Mouse (Mus musculus) thymus, adult 2 months (tissue): ENCODE results near the gene 9930104L06Rik.

Experiments
- CTCF ChIP-seq: fragments of 200-500 bp; IDR thresholded peaks from 2 replicates; pipeline ENCODE4 v1.5.1; 2012; ENCODE audit warnings: mild to moderate bottlenecking, control low read depth, low read length, moderate library complexity, borderline replicate concordance; ENCODE audit not compliant: control insufficient read depth, poor library complexity, insufficient read depth; ENCODE audit errors: extremely low read depth
- POLR2A ChIP-seq: fragments of 200-500 bp; IDR thresholded peaks from 2 replicates; pipeline ENCODE4 v1.6.1; 2012; ENCODE audit warnings: mild to moderate bottlenecking, low read length, control low read depth, moderate library complexity; ENCODE audit not compliant: control insufficient read depth, poor library complexity, insufficient read depth; ENCODE audit errors: extremely low read depth

DNA sequence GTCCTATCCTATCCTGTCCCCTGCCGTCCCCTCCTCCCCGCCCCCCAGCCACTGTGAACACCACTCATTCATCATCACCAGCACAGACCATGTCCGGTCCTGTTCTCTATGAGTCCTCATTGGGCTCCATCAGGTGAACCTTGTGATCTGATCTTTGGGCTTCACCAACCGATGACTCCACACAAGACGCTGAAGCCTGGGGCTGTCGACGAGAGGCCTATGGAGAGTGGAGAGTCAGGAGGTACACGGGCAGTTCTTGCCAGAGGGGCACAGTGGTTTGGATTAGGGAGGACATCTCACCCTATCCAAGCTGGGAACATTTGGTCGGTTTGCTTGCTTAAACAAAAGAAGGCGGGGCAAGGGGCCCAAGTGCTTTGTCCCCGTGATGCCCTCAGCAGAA, 33.3 kb downstream of the 9930104L06Rik start:
- no peak for TF ChIP-seq CTCF
- TF ChIP-seq POLR2A, result no peak
